Mouse (Mus musculus) brain, embryonic 14.5 days (tissue): Measurements from ENCODE around the gene Glis3.

Experiments used
- CTCF ChIP-seq: fragments of 200-500 bp; IDR thresholded peaks from 2 replicates; pipeline ENCODE4 v1.5.1; 2012; ENCODE audit warnings: inconsistent platforms, mild to moderate bottlenecking, moderate library complexity, borderline replicate concordance; ENCODE audit not compliant: insufficient read depth, insufficient read length; ENCODE audit errors: extremely low read depth
- POLR2A ChIP-seq: fragments of 200-500 bp; IDR thresholded peaks from 2 replicates; pipeline ENCODE4 v1.6.1; 2012; ENCODE audit warnings: mild to moderate bottlenecking, inconsistent platforms, borderline replicate concordance; ENCODE audit not compliant: poor library complexity, insufficient read depth, insufficient read length, severe bottlenecking; ENCODE audit errors: extremely low read depth

- TF ChIP-seq CTCF (no peak), POLR2A (no peak)
Measured at GRCm38 (mm10) chr19:28416069-28416468, 263.8 kb downstream of the Glis3 start.
